Mouse (Mus musculus) adipocyte (in vitro differentiated cells): Measurements from ENCODE around the gene Usp17ld.
"Not testable (repeated sequence)": the region's sequence is repeated elsewhere in the genome, so short reads cannot be mapped to it uniquely, and the experiment has no call there.

ENCODE experiments used
- DNase-seq: peaks from one replicate; pipeline ENCODE4 v3.0.0-alpha.2; 2016; ENCODE audit warnings: low spot score

Gene Usp17ld

GRCm38 (mm10) chr7:103252405-103252804 is at the start of gene Usp17ld:
Gene Usp17ld, minus strand, starts transcription at chr7:103252505.
- not testable (repeated sequence) for DNase-seq

GRCm38 (mm10) chr7:103216696-103217095 is 35.6 kb downstream of the Usp17ld start, which contains the start of gene Olfr594:
Gene Olfr594, plus strand, starts transcription at chr7:103216996.
- no peak for DNase-seq

DNA sequence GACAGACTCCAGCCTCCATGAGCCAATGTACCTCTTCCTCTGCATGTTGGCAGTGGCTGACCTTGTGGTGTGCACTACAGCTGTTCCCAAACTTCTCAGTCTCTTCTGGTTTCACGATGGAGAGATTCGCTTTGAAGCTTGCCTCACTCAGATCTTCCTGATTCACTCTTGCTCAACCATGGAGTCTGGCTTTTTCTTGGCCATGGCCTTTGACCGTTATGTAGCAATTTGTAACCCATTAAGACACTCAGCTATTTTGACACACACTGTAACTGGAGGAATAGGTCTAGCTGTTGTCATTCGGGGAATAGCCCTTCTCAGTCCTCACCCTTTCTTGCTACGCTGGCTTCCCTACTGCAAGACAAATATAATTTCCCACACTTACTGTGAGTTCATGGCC is 40.3 kb downstream of the Usp17ld start:
- not testable (repeated sequence) for DNase-seq

DNA sequence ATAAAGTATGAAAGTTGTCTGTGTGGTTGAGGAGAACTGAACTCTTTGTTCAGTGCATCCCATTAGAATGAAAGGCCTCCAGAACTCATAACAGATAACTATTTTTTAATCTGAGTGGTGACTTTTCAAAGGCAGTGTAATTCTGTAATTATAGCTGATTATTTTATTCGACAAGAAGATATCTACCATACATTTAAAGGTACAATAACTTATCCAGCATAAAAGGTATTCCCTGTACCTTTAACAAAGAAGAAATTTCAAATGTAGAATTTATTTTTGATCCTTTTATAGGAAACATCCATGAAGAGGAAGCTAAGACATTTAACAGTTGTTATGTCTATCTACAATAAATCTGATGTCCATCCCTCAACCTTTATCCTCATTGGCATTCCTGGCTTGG is 40.7 kb downstream of the Usp17ld start, which contains the start of gene Olfr593:
Gene Olfr593, plus strand, starts transcription at position 301 of the 400 bp plus-strand sequence.
- no peak for DNase-seq
